Mouse (Mus musculus) neural tube, embryonic 12.5 days (tissue): ENCODE data around the gene Mybpc2. TPM values are rescaled to one million over a fixed set of nuclear protein-coding genes. Genes with fewer than 3 reads are reported as not detected.

Experiments used
- ATAC-seq: fragments of 200-750 bp; cut with Nextera tagmentation; 2 replicates; pipeline ENCODE4 v1.8.0; 2017; ENCODE audit warnings: low read depth, mild to moderate bottlenecking, moderate TSS enrichment, moderate library complexity; ENCODE audit not compliant: low FRiP score
- H3K27ac ChIP-seq: fragments of 300-500 bp; sonication (generic); 2 replicates; pipeline ENCODE4 v1.5.1; 2016
- H3K27me3 ChIP-seq: fragments of 300-500 bp; sonication (generic); replicated peaks from 2 replicates; pipeline ENCODE4 v1.6.1; 2016; ENCODE audit warnings: mild to moderate bottlenecking
- H3K36me3 ChIP-seq: fragments of 300-500 bp; sonication (generic); 2 replicates; pipeline ENCODE4 v1.6.1; 2016; ENCODE audit warnings: mild to moderate bottlenecking
- H3K4me1 ChIP-seq: fragments of 300-500 bp; sonication (generic); 2 replicates; pipeline ENCODE4 v1.6.1; 2016
- H3K4me2 ChIP-seq: fragments of 300-500 bp; sonication (generic); replicated peaks from 2 replicates; pipeline ENCODE4 v1.6.1; 2016; ENCODE audit warnings: mild to moderate bottlenecking
- H3K4me3 ChIP-seq: fragments of 300-500 bp; sonication (generic); 2 replicates; pipeline ENCODE4 v1.5.1; 2016
- H3K9ac ChIP-seq: fragments of 300-500 bp; sonication (generic); 2 replicates; pipeline ENCODE4 v1.6.1; 2016; ENCODE audit warnings: mild to moderate bottlenecking
- H3K9me3 ChIP-seq: fragments of 300-500 bp; sonication (generic); 2 replicates; pipeline ENCODE4 v1.6.1; 2016; ENCODE audit warnings: mild to moderate bottlenecking
- WGBS: fragments of 180-500 bp; shearing (Covaris S2); methylation state at CpG from one replicate; pipeline ENCODE4 v1.1.7; 2016; 5-methylcytosine and 5-hydroxymethylcytosine counted together
- polyA plus RNA-seq: library from polyadenylated mRNA; unstranded; fragments of >200 nt; fragmentation: Nextera tagmentation; extraction: Ambion mirVana; gene quantifications from 2 replicates; pipeline ENCODE4 v1.2.1, GENCODE M21; 2016

Mybpc2 gene
- polyA plus RNA-seq, 1 experiment from 2014 or later: 0.11 TPM

DNA sequence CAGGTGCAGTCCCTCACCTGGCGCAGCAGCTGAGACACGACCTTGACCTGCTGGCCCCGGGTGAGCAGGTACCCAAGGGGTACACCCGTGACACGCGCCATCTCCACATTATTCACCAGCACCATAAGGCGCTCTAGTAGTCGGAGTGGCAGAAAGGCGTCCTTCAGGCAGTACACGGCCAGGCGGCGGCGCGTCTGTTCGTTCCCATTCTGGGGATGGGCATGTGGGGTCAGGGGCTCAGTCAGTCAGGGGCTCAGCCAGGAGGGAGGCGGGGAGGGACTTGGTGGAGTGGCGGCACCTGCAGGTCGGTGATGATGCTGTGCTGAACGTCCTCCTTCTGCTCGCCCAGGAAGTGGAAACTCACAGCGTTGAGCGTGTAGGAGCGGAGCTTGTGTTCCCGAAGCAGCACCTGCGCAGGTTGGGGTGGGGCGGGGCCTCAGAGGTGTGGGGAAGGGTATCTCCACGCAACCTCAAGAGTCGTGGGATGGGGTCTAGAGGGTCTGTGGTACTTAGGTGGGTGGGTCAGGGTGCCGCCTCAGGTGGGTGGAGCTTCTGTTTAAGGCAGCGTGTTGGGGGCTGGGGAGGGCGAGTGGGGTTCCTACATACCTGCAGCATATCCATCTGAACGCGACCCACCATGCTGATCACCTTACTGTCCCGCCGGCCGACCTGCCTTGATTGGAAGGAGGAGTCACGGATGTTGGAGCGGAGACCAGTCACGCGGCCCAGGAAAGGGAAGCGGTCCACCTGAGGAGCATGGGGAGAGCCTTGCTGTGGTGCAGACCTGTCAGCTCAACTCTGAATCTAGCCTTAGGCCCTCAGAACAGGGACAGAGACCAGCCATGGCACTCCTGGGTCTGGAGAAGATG lies 14.5 kb upstream of the Mybpc2 start:
- ATAC-seq: no peak
- H3K9ac ChIP-seq: no peak overlapping the region
- H3K9me3 ChIP-seq: no peaks in the 10 kb centered on the region
- H3K27me3 ChIP-seq: no peaks in the 10 kb centered on the region
- WGBS: 93% methylated on average over 41 of the region's 41 CpGs
- H3K36me3 ChIP-seq: peaks cover 91% of the 10 kb centered on the region
- no peaks in the 10 kb centered on the region for H3K4me1 ChIP-seq
- H3K27ac ChIP-seq: no peak overlapping the region
- H3K4me2 ChIP-seq: no peak overlapping the region
- no peak overlapping the region for H3K4me3 ChIP-seq

GRCm38 (mm10) chr7:44537496-44537895 lies 13.0 kb upstream of the Mybpc2 start:
- Histone ChIP-seq H3K36me3 (peaks cover 98% of the 10 kb centered on the region), H3K27ac (no peak overlapping the region), H3K9me3 (no peaks in the 10 kb centered on the region), H3K4me2 (no peak overlapping the region), H3K27me3 (no peaks in the 10 kb centered on the region), H3K4me3 (no peak overlapping the region), H3K4me1 (no peaks in the 10 kb centered on the region), H3K9ac (no peak overlapping the region)
- WGBS: 93% methylated on average over 13 of the region's 13 CpGs
- no peak for ATAC-seq

DNA sequence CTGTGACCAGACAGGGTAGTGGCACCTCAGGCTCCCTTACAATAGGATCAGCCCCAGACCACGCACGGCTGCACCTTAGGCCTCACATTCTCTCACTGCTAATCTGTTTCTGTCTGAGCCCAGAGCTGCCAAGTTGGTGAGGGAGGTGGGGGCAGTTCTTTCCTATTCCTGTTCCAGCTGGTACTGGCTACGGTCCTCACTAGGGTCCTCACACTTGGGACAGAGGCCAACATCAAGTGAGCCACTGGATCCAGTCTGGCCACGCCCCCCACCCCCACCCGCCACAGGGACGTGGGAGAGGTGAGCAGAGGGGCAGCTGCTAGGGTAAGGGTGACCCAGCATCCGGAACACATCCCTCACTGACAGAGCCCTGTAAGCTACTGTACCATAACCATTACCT lies 12.6 kb upstream of the Mybpc2 start:
- H3K4me2 ChIP-seq: no peak overlapping the region
- peaks cover 99% of the 10 kb centered on the region for H3K36me3 ChIP-seq
- H3K4me3 ChIP-seq: no peak overlapping the region
- WGBS: 91% methylated on average over 7 of the region's 7 CpGs
- H3K4me1 ChIP-seq: no peaks in the 10 kb centered on the region
- H3K9me3 ChIP-seq: no peaks in the 10 kb centered on the region
- no peaks in the 10 kb centered on the region for H3K27me3 ChIP-seq
- no peak overlapping the region for H3K27ac ChIP-seq
- no peak for ATAC-seq
- H3K9ac ChIP-seq: no peak overlapping the region

DNA sequence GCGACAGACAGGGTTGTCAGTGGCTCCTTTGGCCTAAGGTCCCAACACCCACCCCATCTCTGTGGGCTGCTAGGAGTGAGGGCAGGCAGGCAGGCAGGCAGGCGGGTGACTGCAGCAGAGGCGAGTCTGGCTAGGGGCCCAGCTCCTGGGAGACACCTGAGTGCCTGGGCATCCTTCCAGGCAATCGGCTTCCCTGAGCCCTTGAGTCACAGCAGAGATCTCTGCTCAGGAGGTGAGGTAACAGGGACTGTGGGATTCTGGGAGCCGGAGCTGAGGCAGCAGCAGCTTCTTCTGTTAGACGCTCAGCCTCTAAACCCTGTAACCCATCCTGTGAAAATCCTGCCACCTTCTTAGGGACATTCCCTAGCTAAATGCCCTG lies 12.1 kb upstream of the Mybpc2 start:
- Histone ChIP-seq H3K4me3 (no peak overlapping the region), H3K36me3 (peaks cover 95% of the 10 kb centered on the region), H3K27ac (no peak overlapping the region), H3K9me3 (no peaks in the 10 kb centered on the region), H3K4me2 (no peak overlapping the region), H3K27me3 (no peaks in the 10 kb centered on the region), H3K4me1 (no peaks in the 10 kb centered on the region), H3K9ac (no peak overlapping the region)
- no peak for ATAC-seq
- WGBS: 93% methylated on average over 6 of the region's 6 CpGs

DNA sequence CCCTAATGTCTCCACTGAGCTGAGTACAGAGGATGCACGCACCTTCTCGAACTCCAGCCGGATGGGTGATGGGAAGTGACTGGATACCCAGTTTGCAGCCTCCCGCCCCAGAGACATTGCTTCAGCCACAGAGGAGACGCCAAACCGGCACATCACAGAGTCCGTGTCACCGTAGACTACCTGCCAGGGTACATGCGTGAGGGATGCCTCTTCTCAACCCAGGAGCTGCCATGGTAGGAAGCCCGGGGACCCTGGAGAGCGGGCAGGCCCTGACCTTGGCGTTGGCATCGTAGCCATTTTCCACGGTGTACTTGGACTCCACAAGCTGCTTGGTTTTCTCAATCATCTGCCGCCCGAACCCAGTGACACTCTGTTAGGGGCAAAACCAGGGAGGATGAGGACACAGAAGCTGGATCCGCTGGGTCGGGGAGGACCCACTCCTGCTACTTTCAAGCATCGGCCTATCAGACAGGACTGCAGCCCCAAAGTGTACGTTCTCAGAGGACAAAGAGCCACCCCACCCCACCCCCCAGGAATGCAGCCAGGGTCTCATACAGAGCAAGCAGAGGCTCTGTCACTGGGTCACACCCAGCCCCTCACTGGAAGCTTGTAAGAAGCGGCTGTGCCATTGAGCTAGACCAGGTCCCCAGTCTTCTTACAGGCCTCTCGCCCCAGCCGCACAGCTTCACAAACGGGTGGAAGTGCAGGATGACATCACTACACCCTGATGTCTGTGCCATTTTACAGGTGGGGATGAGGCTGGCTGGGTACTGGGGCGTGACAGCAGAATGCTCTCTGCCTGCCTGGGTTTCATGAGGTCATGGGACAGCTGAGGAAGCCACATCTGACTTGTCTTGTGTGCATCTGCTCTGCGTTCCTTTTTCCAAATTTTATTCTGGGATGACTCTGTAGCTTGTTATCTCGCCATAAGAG lies 11.5 kb upstream of the Mybpc2 start:
- H3K4me2 ChIP-seq: no peak overlapping the region
- no peak overlapping the region for H3K27ac ChIP-seq
- H3K36me3 ChIP-seq: peaks cover 89% of the 10 kb centered on the region
- 93% methylated on average over 27 of the region's 27 CpGs for WGBS
- no peaks in the 10 kb centered on the region for H3K27me3 ChIP-seq
- H3K9me3 ChIP-seq: no peaks in the 10 kb centered on the region
- no peak overlapping the region for H3K4me3 ChIP-seq
- no peaks in the 10 kb centered on the region for H3K4me1 ChIP-seq
- ATAC-seq: no peak
- H3K9ac ChIP-seq: no peak overlapping the region

GRCm38 (mm10) chr7:44534656-44535441 lies 10.4 kb upstream of the Mybpc2 start:
- ATAC-seq: no peak
- Histone ChIP-seq H3K9me3 (no peaks in the 10 kb centered on the region), H3K4me3 (no peak overlapping the region), H3K9ac (no peak overlapping the region), H3K27me3 (no peaks in the 10 kb centered on the region), H3K4me2 (no peak overlapping the region), H3K4me1 (no peaks in the 10 kb centered on the region), H3K36me3 (peaks cover 78% of the 10 kb centered on the region), H3K27ac (no peak overlapping the region)
- 83% methylated on average over 19 of the region's 19 CpGs for WGBS

GRCm38 (mm10) chr7:44534242-44534641 lies 9.8 kb upstream of the Mybpc2 start:
- H3K36me3 ChIP-seq: peaks cover 72% of the 10 kb centered on the region
- WGBS: 91% methylated on average over 13 of the region's 13 CpGs

GRCm38 (mm10) chr7:44533746-44534045 lies 9.2 kb upstream of the Mybpc2 start:
- WGBS: 80% methylated on average over 12 of the region's 12 CpGs

More at GRCm38 (mm10) chr7:44534242-44534641, 9.8 kb upstream of the Mybpc2 start:
- ATAC-seq: no peak
- no peaks in the 10 kb centered on the region for H3K27me3 ChIP-seq
- no peaks in the 10 kb centered on the region for H3K9me3 ChIP-seq
- H3K4me2 ChIP-seq: no peak overlapping the region
- H3K27ac ChIP-seq: no peak overlapping the region
- no peaks in the 10 kb centered on the region for H3K4me1 ChIP-seq
- H3K9ac ChIP-seq: no peak overlapping the region
- H3K4me3 ChIP-seq: no peak overlapping the region

DNA sequence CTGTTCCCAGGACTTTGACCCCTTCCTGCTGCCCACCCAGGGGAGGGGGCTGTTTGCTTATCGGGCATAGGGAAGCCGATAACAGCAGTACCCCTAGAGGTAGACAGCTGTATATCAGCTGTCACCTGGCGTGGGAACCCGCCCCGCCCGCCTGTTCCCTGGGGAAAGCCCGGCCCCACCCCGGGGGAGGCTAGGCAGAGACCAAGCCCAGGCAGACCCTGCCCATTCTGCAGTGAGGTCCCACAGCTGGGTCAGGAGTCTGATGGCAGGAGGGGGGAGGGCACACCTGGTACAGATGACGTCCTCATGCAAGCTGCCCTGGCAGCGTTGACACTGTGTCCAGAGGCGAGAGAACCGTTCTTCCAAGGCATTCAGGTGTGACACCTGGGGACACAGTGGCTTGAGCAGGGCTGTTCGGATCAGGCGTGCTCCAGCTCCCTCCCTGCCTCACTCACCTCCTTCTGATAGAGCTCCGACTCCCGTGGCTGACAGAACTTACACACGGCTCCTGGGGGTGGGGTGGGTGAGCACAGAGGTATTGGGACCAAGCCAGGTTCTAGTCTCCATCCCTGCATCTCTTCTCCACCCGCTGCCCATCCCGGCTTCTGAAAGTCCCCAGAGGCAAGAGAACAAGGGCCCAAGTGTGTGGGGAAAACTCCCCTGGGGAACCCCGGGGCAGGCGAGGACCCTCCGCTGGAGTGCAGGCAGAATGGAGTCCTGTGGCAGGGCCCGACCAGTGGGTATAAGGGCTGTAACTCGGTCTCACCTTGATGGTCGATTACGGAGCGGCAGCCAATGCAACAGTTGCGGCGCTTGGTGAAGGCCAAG lies 8.7 kb upstream of the Mybpc2 start:
- Histone ChIP-seq H3K4me1 (peaks cover 1% of the 10 kb centered on the region; the same call in 1 of the 2 replicates), H3K27me3 (peaks cover 9% of the 10 kb centered on the region), H3K4me3 (no peak overlapping the region), H3K36me3 (peaks cover 61% of the 10 kb centered on the region), H3K9ac (no peak overlapping the region), H3K9me3 (no peaks in the 10 kb centered on the region), H3K27ac (no peak overlapping the region), H3K4me2 (no peak overlapping the region)
- no peak for ATAC-seq
- WGBS: 89% methylated on average over 29 of the region's 29 CpGs

More at GRCm38 (mm10) chr7:44533746-44534045, 9.2 kb upstream of the Mybpc2 start:
- Histone ChIP-seq H3K9me3 (no peaks in the 10 kb centered on the region), H3K36me3 (peaks cover 66% of the 10 kb centered on the region), H3K4me2 (no peak overlapping the region), H3K27ac (no peak overlapping the region), H3K4me1 (no peaks in the 10 kb centered on the region), H3K27me3 (peaks cover 4% of the 10 kb centered on the region; the same call in 1 of the 2 replicates), H3K9ac (no peak overlapping the region), H3K4me3 (no peak overlapping the region)
- no peak for ATAC-seq

DNA sequence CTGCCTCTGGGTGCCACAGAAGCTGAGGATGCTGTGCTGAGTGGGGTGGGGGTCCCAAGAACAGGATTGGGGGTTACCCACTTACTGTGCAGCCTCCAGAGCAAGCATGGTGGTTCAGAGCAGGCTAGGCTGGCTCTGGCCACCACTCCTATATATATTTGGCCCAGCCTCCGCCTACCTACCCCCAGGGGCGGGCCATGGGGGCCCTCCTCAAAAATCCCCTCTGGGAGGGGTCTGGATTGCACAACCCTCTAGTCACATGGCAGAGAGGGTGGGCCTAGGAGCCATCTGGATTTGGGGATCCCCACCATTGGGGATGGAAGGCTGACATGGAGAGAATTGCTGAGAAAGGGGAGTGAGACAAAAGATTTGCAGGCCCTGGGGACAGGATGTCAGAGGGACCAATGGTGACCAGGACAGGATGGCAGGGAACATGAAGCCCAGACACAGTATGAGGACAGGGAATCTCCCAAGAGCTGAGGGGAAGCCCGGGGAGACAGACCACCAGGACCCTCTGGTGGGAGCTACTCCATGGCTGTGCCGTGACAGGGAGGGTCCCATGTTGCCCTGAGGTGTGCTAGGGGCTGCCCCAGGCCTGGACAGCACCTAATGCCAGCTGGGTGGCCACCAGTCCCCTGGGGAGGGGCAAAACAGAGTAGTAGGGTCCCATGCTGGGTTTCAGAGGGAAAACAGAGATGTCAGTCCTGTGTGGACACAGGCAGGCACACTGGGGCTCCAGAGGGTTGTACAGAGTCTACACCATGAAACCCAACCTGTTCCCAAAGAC lies 7.7 kb upstream of the Mybpc2 start, which contains the start of gene Spib:
Spib (minus strand) TSS at position 126 of the 787 bp plus-strand sequence.
- no peak within 1 kb of the TSS for H3K4me2 ChIP-seq
- no peak within 1 kb of the TSS for H3K4me3 ChIP-seq
- no peak within 1 kb of the TSS for H3K9ac ChIP-seq
- peaks cover 19% of the 10 kb centered on the region for H3K27me3 ChIP-seq
- no peak within 1 kb of the TSS for H3K27ac ChIP-seq
- ATAC-seq: no peak
- peaks cover 7% of the 10 kb centered on the region; the same call in 1 of the 2 replicates for H3K4me1 ChIP-seq
- WGBS: 79% methylated on average over 4 of the region's 4 CpGs
- peaks cover 51% of the 10 kb centered on the region for H3K36me3 ChIP-seq
- H3K9me3 ChIP-seq: no peaks in the 10 kb centered on the region
